Mouse (Mus musculus): ENCODE data around the gene Olfr585. TPM values are rescaled to one million over a fixed set of nuclear protein-coding genes. Genes with fewer than 3 reads are reported as not detected.

Olfr585 gene
- polyA plus RNA-seq (2014; fragmentation: Nextera tagmentation; extraction: Ambion mirVana): not detected in 2 replicates

- H3K4me3 ChIP-seq (replicated peaks; ENCODE audit: low read length): no peak within 1 kb of the TSS
- ATAC-seq (ENCODE audit: low FRiP score) (no peak), DNase-seq (ENCODE audit: low spot score) (no peak)
- 93% methylated on average over 1 of the region's 1 CpGs for WGBS
- H3K9me3 ChIP-seq (ENCODE audit: control insufficient read depth, low read length): no peaks in the 10 kb centered on the region
- no peak within 1 kb of the TSS for H3K9ac ChIP-seq
- no peaks in the 10 kb centered on the region for H3K27me3 ChIP-seq (ENCODE audit: control insufficient read depth, insufficient read depth, low read length)
- no peaks in the 10 kb centered on the region for H3K4me1 ChIP-seq (replicated peaks; ENCODE audit: control insufficient read depth, insufficient read depth, low read length)
- no peak within 1 kb of the TSS for H3K27ac ChIP-seq
- no peak within 1 kb of the TSS for H3K4me2 ChIP-seq (replicated peaks)
- H3K36me3 ChIP-seq (replicated peaks; ENCODE audit: control insufficient read depth, insufficient read depth): no peaks in the 10 kb centered on the region
These were observed at the start of gene Olfr585 for GRCm38 (mm10) chr7:103097420-103097819. TSS of gene Olfr585 (plus strand) at chr7:103097720.

- no peak for ATAC-seq (ENCODE audit: low FRiP score)
- no peak within 1 kb of the TSS for H3K9ac ChIP-seq
- WGBS: 100% methylated on average over 1 of the region's 1 CpGs
- H3K9me3 ChIP-seq (ENCODE audit: control insufficient read depth, low read length): no peaks in the 10 kb centered on the region
- no peak for DNase-seq (ENCODE audit: low spot score)
- H3K36me3 ChIP-seq (replicated peaks; ENCODE audit: control insufficient read depth, insufficient read depth): no peaks in the 10 kb centered on the region
- no peak within 1 kb of the TSS for H3K4me2 ChIP-seq (replicated peaks)
- H3K4me3 ChIP-seq (replicated peaks; ENCODE audit: low read length): no peak within 1 kb of the TSS
- H3K27ac ChIP-seq: no peak within 1 kb of the TSS
- H3K27me3 ChIP-seq (ENCODE audit: control insufficient read depth, insufficient read depth, low read length): no peaks in the 10 kb centered on the region
- no peaks in the 10 kb centered on the region for H3K4me1 ChIP-seq (replicated peaks; ENCODE audit: control insufficient read depth, insufficient read depth, low read length)
These were observed 46.5 kb upstream of the Olfr585 start, which contains the start of gene Olfr583 for GRCm38 (mm10) chr7:103051000-103051399. TSS of gene Olfr583 (plus strand) at chr7:103051300.

- Histone ChIP-seq H3K4me2 (replicated peaks) (no peak within 1 kb of the TSS), H3K27ac (no peak within 1 kb of the TSS), H3K4me3 (replicated peaks; ENCODE audit: low read length) (no peak within 1 kb of the TSS), H3K9me3 (ENCODE audit: control insufficient read depth, low read length) (peaks cover 4% of the 10 kb centered on the region; the same call in 1 of the 2 replicates), H3K4me1 (replicated peaks; ENCODE audit: control insufficient read depth, insufficient read depth, low read length) (no peaks in the 10 kb centered on the region), H3K9ac (no peak within 1 kb of the TSS), H3K27me3 (ENCODE audit: control insufficient read depth, insufficient read depth, low read length) (no peaks in the 10 kb centered on the region), H3K36me3 (replicated peaks; ENCODE audit: control insufficient read depth, insufficient read depth) (no peaks in the 10 kb centered on the region)
- DNase-seq (ENCODE audit: low spot score) (no peak), ATAC-seq (ENCODE audit: low FRiP score) (no peak)
- 85% methylated on average over 1 of the region's 1 CpGs for WGBS
These were observed 15.9 kb upstream of the Olfr585 start, which contains the start of gene Olfr584 for GRCm38 (mm10) chr7:103081585-103081984. TSS of gene Olfr584 (plus strand) at chr7:103081885.

- no peak for ATAC-seq (ENCODE audit: low FRiP score)
- no peaks in the 10 kb centered on the region for H3K36me3 ChIP-seq (replicated peaks; ENCODE audit: control insufficient read depth, insufficient read depth)
- 56% methylated on average over 3 of the region's 3 CpGs for WGBS
- H3K9ac ChIP-seq: no peak overlapping the region
- no peak overlapping the region for H3K4me2 ChIP-seq (replicated peaks)
- H3K27ac ChIP-seq: no peak overlapping the region
- no peaks in the 10 kb centered on the region for H3K9me3 ChIP-seq (ENCODE audit: control insufficient read depth, low read length)
- H3K4me1 ChIP-seq (replicated peaks; ENCODE audit: control insufficient read depth, insufficient read depth, low read length): no peaks in the 10 kb centered on the region
- no peaks in the 10 kb centered on the region for H3K27me3 ChIP-seq (ENCODE audit: control insufficient read depth, insufficient read depth, low read length)
- DNase-seq (ENCODE audit: low spot score): peak; percentile 29
- H3K4me3 ChIP-seq (replicated peaks; ENCODE audit: low read length): no peak overlapping the region
These were observed 21.9 kb downstream of the Olfr585 start for GRCm38 (mm10) chr7:103119406-103119805.

- no peaks in the 10 kb centered on the region for H3K9me3 ChIP-seq (ENCODE audit: control insufficient read depth, low read length)
- H3K9ac ChIP-seq: no peak within 1 kb of the TSS
- H3K27ac ChIP-seq: no peak within 1 kb of the TSS
- ATAC-seq (ENCODE audit: low FRiP score) (no peak), DNase-seq (ENCODE audit: low spot score) (no peak)
- 91% methylated on average over 3 of the region's 3 CpGs for WGBS
- H3K4me2 ChIP-seq (replicated peaks): no peak within 1 kb of the TSS
- no peak within 1 kb of the TSS for H3K4me3 ChIP-seq (replicated peaks; ENCODE audit: low read length)
- H3K27me3 ChIP-seq (ENCODE audit: control insufficient read depth, insufficient read depth, low read length): no peaks in the 10 kb centered on the region
- no peaks in the 10 kb centered on the region for H3K4me1 ChIP-seq (replicated peaks; ENCODE audit: control insufficient read depth, insufficient read depth, low read length)
- no peaks in the 10 kb centered on the region for H3K36me3 ChIP-seq (replicated peaks; ENCODE audit: control insufficient read depth, insufficient read depth)
These were observed 28.0 kb downstream of the Olfr585 start, which contains the start of gene Olfr586 for GRCm38 (mm10) chr7:103125538-103125937. TSS of gene Olfr586 (minus strand) at chr7:103125638.

DNA sequence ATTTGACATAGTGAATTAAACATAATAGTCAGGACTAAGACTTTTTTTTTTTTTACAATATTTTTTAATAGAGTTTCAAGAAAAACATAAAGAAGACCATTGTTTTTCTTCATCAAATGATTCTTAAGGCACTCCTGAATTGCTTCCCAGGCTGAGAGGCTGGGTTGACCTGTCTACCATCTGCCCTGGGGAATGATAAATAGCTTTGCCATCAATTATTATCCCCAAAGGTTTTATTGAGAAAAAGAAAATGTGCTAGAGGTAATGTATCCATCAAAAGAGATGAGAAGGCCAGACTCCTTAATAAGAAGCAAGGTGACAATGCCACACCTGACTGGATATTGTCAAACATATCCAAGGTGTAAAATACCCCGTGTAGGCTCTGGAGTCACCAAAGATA lies 43.1 kb downstream of the Olfr585 start, which contains the start of gene Olfr588-ps1:
Gene Olfr588-ps1, plus strand, starts transcription at position 301 of the 400 bp plus-strand sequence.
- DNase-seq (ENCODE audit: low spot score): no peak
- Histone ChIP-seq H3K4me1 (replicated peaks; ENCODE audit: control insufficient read depth, insufficient read depth, low read length) (no peaks in the 10 kb centered on the region), H3K4me2 (replicated peaks) (no peak within 1 kb of the TSS), H3K9me3 (ENCODE audit: control insufficient read depth, low read length) (no peaks in the 10 kb centered on the region), H3K27me3 (ENCODE audit: control insufficient read depth, insufficient read depth, low read length) (no peaks in the 10 kb centered on the region), H3K27ac (no peak within 1 kb of the TSS), H3K36me3 (replicated peaks; ENCODE audit: control insufficient read depth, insufficient read depth) (no peaks in the 10 kb centered on the region), H3K9ac (no peak within 1 kb of the TSS), H3K4me3 (replicated peaks; ENCODE audit: low read length) (no peak within 1 kb of the TSS)
- no peak for ATAC-seq (ENCODE audit: low FRiP score)
- 88% methylated on average over 1 of the region's 1 CpGs for WGBS

Other genes starting within 250 kb of the Olfr585 start
- gene Olfr566, start 239.0 kb upstream of the Olfr585 start, polyA plus RNA-seq (2014; fragmentation: Nextera tagmentation; extraction: Ambion mirVana): not detected in 2 replicates
- not detected in 2 replicates for gene Olfr568, start 220.6 kb upstream of the Olfr585 start, polyA plus RNA-seq (2014; fragmentation: Nextera tagmentation; extraction: Ambion mirVana)
- gene Olfr569, start 206.8 kb upstream of the Olfr585 start, polyA plus RNA-seq (2014; fragmentation: Nextera tagmentation; extraction: Ambion mirVana): not detected in 2 replicates
- gene Olfr570, start 203.1 kb upstream of the Olfr585 start, polyA plus RNA-seq (2014; fragmentation: Nextera tagmentation; extraction: Ambion mirVana): 0.25 TPM in 1 of 2 replicates, not detected in the other
- not detected in 2 replicates for gene Olfr571, start 180.2 kb upstream of the Olfr585 start, polyA plus RNA-seq (2014; fragmentation: Nextera tagmentation; extraction: Ambion mirVana)
- not detected in 2 replicates for gene Olfr572, start 173.3 kb upstream of the Olfr585 start, polyA plus RNA-seq (2014; fragmentation: Nextera tagmentation; extraction: Ambion mirVana)
- gene Olfr573-ps1, start 155.1 kb upstream of the Olfr585 start, polyA plus RNA-seq (2014; fragmentation: Nextera tagmentation; extraction: Ambion mirVana): not detected in 2 replicates
- gene Olfr574, start 149.3 kb upstream of the Olfr585 start, polyA plus RNA-seq (2014; fragmentation: Nextera tagmentation; extraction: Ambion mirVana): not detected in 2 replicates
- not detected in 2 replicates for gene Olfr575, start 138.9 kb upstream of the Olfr585 start, polyA plus RNA-seq (2014; fragmentation: Nextera tagmentation; extraction: Ambion mirVana)
- not detected in 2 replicates for gene Olfr576, start 135.1 kb upstream of the Olfr585 start, polyA plus RNA-seq (2014; fragmentation: Nextera tagmentation; extraction: Ambion mirVana)
- gene Olfr577, start 121.8 kb upstream of the Olfr585 start, polyA plus RNA-seq (2014; fragmentation: Nextera tagmentation; extraction: Ambion mirVana): not detected in 2 replicates
- gene Olfr578, start 108.4 kb upstream of the Olfr585 start, polyA plus RNA-seq (2014; fragmentation: Nextera tagmentation; extraction: Ambion mirVana): not detected in 2 replicates
- not detected in 2 replicates for gene Olfr582, start 59.7 kb upstream of the Olfr585 start, polyA plus RNA-seq (2014; fragmentation: Nextera tagmentation; extraction: Ambion mirVana)
- not detected in 2 replicates for gene Olfr583, start 46.4 kb upstream of the Olfr585 start, polyA plus RNA-seq (2014; fragmentation: Nextera tagmentation; extraction: Ambion mirVana)
- gene Olfr584, start 15.8 kb upstream of the Olfr585 start, polyA plus RNA-seq (2014; fragmentation: Nextera tagmentation; extraction: Ambion mirVana): not detected in 2 replicates
- not detected in 2 replicates for gene Olfr586, start 27.9 kb downstream of the Olfr585 start, polyA plus RNA-seq (2014; fragmentation: Nextera tagmentation; extraction: Ambion mirVana)
- gene Olfr588-ps1, start 43.2 kb downstream of the Olfr585 start, polyA plus RNA-seq (2014; fragmentation: Nextera tagmentation; extraction: Ambion mirVana): not detected in 2 replicates
- gene Olfr589, start 58.6 kb downstream of the Olfr585 start, polyA plus RNA-seq (2014; fragmentation: Nextera tagmentation; extraction: Ambion mirVana): not detected in 2 replicates
- gene Olfr591, start 80.6 kb downstream of the Olfr585 start, polyA plus RNA-seq (2014; fragmentation: Nextera tagmentation; extraction: Ambion mirVana): not detected in 2 replicates
- gene Olfr592, start 87.1 kb downstream of the Olfr585 start, polyA plus RNA-seq (2014; fragmentation: Nextera tagmentation; extraction: Ambion mirVana): not detected in 2 replicates
- not detected in 2 replicates for gene Olfr593, start 114.1 kb downstream of the Olfr585 start, polyA plus RNA-seq (2014; fragmentation: Nextera tagmentation; extraction: Ambion mirVana)
- gene Olfr594, start 119.3 kb downstream of the Olfr585 start, polyA plus RNA-seq (2014; fragmentation: Nextera tagmentation; extraction: Ambion mirVana): 0.07 TPM in 1 of 2 replicates, not detected in the other
- not detected in 2 replicates for gene Usp17ld, start 154.8 kb downstream of the Olfr585 start, polyA plus RNA-seq (2014; fragmentation: Nextera tagmentation; extraction: Ambion mirVana)
- not detected in 2 replicates for gene Olfr596, start 207.9 kb downstream of the Olfr585 start, polyA plus RNA-seq (2014; fragmentation: Nextera tagmentation; extraction: Ambion mirVana)
- gene Olfr597, start 218.6 kb downstream of the Olfr585 start, polyA plus RNA-seq (2014; fragmentation: Nextera tagmentation; extraction: Ambion mirVana): not detected in 2 replicates
- gene Olfr598, start 225.8 kb downstream of the Olfr585 start, polyA plus RNA-seq (2014; fragmentation: Nextera tagmentation; extraction: Ambion mirVana): not detected in 2 replicates
- gene Olfr599, start 238.2 kb downstream of the Olfr585 start, polyA plus RNA-seq (2014; fragmentation: Nextera tagmentation; extraction: Ambion mirVana): not detected in 2 replicates